Mouse (Mus musculus) CH12.LX (cell line): ENCODE measurements around the gene Kcng4.

Source experiments
- BHLHE40 ChIP-seq: IDR thresholded peaks from 2 replicates; pipeline ENCODE4 v1.6.1; 2011; ENCODE audit warnings: mild to moderate bottlenecking, low read depth, low read length, improper control_type of control experiment
- CTCF ChIP-seq, 2 experiments: IDR thresholded peaks in 1 of 2; conservative IDR thresholded peaks in 1 of 2; 2 replicates each; pipeline ENCODE4 v1.5.1; 2011 to 2012; ENCODE audit warnings: low read depth in 2 of 2, low read length in 2 of 2, improper control_type of control experiment in 1 of 2, inconsistent platforms in 1 of 2, mild to moderate bottlenecking in 1 of 2, moderate library complexity in 1 of 2
- POLR2A ChIP-seq: IDR thresholded peaks from 2 replicates; pipeline ENCODE4 v1.6.1; 2011; ENCODE audit warnings: low read depth, mild to moderate bottlenecking, improper control_type of control experiment, low read length
- RAD21 ChIP-seq: IDR thresholded peaks from 2 replicates; pipeline ENCODE4 v1.6.1; 2011; ENCODE audit warnings: low read depth, mild to moderate bottlenecking, low read length, improper control_type of control experiment, moderate library complexity
- RCOR1 ChIP-seq: conservative IDR thresholded peaks from 2 replicates; pipeline ENCODE4 v1.6.1; 2012; ENCODE audit warnings: low read depth, mild to moderate bottlenecking, inconsistent platforms, low read length, improper control_type of control experiment
- TBP ChIP-seq: conservative IDR thresholded peaks from 2 replicates; pipeline ENCODE4 v1.6.1; 2011; ENCODE audit warnings: low read depth, low read length, improper control_type of control experiment
- UBTF ChIP-seq: IDR thresholded peaks from 2 replicates; pipeline ENCODE4 v1.6.1; 2012; ENCODE audit warnings: low read depth, mild to moderate bottlenecking, inconsistent platforms, low read length, improper control_type of control experiment, moderate library complexity
- USF1 ChIP-seq: IDR thresholded peaks from 2 replicates; pipeline ENCODE4 v1.6.1; 2014; ENCODE audit warnings: low read depth, mild to moderate bottlenecking, inconsistent platforms, low read length, improper control_type of control experiment

DNA sequence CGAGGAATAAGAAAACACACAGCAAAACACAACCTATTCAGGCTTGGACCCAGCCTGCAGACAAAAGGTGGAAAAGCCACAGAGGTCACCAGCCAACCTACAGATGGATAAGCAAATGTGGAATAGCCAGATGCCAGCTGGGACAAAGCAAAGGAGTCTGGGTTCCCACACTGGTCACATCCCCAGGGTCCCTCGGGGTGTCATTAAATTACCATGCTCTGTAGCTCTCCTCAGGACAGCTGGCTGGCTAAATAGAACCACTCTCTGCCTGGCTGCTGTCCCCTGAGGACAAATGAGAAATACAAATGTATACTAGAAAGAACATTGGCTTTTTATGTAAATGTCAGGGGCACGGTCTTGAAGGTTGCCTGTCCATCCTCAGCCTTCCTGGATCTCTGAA lies 4.6 kb downstream of the Kcng4 start:
- TF ChIP-seq CTCF (conservative IDR thresholded peaks at IDR 0.05 in 1 of 2, IDR thresholded peaks at IDR 0.05 in 1 of 2; ENCODE audit: low read depth in 2 of 2, low read length in 2 of 2) = no peak
- no peak for TF ChIP-seq BHLHE40
- TF ChIP-seq TBP = no peak
- no peak for TF ChIP-seq POLR2A
- no peak for TF ChIP-seq USF1
- no peak for TF ChIP-seq RAD21
- TF ChIP-seq RCOR1 = no peak
- no peak for TF ChIP-seq UBTF
